Mouse (Mus musculus) right cerebral cortex, adult 2 months (tissue): ENCODE measurements around the gene Flywch2.
"Not testable (repeated sequence)": the region's sequence is repeated elsewhere in the genome, so short reads cannot be mapped to it uniquely, and the experiment has no call there.

ENCODE experiments used
- DNase-seq, 2 experiments: peaks; one replicate each; pipeline ENCODE4 v3.0.0; 2021 to 2022; ENCODE audit warnings: low spot score in 2 of 2

Gene Flywch2

DNA sequence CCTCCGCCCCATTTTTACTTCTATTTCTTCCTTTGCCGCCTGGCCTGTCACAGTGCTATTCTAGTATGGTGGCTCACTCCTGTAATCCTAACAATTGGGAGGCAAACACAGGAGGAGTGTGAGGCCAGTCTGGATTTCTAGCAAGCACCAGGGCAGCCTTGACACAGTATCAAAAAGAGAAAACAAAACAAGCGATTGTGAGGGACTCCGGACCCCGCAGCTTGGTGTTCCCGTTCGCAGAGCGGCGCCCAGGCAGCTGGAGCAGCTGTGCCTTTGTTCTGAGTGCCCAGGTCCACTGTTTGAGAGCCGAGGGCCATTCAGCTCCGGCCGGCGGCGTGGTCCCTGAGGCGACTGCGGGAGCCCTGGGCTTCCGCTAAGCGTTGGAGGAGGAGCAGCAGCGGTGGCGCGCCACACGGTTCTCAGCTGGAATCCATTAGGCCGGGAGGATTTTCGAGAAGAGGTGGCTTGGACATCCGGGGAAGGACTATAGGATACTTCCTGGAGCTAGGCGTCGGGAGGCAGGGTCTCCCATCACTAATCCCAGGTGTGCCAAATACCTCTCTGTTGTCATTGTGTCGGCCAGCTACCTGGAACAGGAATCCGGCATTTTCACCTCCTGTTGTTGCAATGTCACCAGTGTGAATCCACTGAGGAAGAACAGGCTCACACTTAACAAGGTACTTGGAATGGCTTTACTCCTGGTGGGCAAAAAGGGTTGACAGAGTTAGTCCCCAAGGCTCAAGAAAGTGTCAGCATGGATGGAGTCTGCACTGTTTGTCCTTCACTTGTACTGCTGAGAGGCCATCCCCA, 4.6 kb upstream of the Flywch2 start, which contains the start of gene Srrm2:
Srrm2 (plus strand) TSS at position 264 of the 810 bp plus-strand sequence.
- DNase-seq: peak; percentile 47 to 60

DNA sequence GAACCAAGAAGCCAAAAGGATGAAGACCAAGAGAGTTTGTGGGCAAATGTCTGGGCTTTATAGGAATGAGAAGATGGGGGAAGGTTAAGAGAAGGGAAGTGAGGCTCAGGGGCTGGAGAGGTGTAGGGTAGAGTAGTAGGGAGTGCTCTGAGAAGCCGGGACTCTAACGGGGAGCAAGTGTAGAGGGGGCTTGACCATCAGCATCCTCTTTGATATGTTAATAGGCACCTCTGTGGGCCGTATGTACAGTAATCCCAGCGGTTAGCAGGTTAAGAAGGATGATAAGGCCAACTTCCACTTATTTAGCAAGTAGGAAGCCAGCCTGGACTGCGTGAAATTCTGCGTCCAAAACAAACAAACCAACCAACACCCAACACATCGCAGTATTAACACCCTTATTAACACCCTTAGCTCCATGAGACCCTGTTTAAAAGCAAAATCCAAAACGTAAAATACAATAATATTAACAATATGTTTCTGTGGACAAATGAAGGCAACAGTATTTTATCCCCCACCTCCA, 3.9 kb upstream of the Flywch2 start:
- no peak for DNase-seq

DNA sequence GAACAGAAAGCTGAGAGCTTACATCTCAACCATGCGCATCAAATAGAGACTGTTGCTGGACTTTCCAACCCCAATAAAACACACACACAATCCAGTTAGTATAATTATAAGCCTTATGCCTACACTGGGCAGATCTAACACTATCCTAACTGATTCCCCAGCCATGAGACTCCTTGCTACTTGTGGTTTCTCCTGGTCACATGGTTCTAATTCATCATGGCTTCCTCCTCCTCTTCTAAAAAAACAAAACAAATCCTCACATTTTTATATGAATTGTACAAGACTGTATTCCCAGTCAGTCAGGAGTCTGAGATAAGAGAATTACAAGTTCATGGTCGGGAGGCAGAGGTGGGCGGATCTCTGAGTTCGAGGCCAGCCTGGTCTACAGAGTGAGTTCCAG, 3.1 kb upstream of the Flywch2 start:
- DNase-seq: no peak

DNA sequence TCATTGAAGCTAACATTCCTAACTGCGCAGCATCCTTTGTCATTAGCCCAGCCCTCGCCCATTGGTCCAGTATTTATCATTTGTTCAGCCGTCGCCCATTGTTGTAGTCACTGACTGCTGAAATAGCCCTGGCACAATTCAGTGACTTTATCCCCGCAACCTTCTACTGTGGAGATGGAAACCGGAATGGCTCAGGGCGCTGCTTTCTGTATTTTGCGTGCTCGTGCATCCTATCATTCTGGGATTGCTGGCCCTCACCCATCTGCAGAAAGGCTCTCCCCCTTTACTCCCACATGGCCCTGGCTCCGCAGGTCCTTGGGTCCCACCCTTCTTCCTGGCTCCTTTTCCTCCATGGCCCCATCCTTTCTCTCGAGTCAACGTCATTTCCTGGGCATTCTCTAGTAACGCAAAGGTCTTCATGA, 640 bp upstream of the Flywch2 start:
- peak in 1 of 2 experiments; percentile 39 for DNase-seq

DNA sequence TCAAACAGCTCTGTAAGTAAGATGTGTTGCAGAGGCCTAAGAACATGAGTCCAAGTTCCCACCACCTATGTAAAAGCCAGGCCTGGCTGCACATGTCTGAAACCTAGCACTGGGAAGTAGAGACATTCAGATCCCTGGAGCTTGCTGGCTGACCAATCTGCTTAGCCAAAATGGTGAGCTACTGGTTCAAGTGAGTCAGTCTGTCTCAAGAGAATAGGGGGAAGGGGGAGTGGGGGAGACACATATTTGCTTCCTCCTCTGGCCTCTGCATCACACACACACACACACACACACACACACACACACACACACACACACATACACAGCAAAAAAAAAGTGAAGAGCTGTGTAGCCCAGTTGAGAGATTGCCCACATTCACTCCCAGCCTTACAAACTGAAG, 2.5 kb downstream of the Flywch2 start:
- no peak for DNase-seq

DNA sequence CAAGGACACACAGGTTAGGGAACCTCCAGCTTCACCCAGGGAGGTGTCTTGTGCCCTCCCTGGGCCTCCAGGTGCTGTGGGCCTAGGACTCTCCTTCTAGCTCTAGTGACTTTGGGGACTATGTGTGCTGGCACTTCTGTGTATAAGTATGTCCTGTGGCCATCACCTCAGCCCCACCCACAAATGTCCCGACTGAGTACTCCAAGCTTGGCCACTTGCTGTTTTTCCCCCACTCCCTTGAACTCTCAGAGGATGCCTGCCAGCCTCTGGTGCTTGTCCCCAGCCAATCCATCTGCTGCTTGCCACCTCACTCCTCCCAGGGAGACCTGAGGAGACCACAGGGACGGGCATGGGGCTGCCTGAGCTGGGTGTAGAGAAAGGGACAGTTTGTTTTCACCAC, 7.4 kb downstream of the Flywch2 start:
- no peak for DNase-seq

DNA sequence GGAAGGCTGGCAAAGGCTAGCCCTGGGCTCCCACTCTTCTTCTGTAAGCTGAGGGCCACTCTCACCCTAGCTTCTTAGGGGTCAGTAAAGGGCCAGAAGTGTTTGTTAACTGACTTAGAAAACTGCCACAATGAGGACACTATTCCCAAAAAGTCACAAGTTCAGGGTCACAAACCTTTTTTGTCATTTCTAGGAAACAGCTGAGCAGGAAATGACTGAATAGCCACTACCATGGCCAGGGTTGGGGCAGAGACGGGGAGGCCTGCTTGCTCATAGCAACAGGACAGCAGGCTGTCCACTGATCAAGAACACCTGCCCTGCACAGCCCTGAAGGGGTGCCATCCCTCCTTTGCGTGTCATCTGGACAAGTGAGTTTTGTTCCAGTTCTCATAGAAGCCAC, 8.7 kb downstream of the Flywch2 start:
- DNase-seq: no peak

DNA sequence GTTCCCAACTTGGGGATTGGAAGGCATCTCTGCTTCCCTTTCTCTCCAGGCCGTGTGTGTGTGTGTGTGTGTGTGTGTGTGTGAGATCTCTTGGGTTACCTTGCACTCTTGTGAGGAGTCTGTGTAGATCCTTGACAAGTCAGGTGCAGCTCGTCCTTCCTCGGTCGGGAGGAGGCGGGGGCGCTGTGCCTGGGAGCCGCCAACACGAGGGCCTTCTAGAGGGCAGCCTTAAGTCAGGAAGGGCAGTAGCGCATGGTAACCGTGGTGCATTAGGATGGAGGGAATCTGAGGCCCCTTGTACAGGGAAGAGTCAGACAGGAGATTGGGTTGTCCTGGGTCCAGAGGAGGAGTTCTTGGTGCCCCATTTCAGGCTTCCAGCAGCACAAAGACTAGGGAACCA, 9.7 kb downstream of the Flywch2 start:
- DNase-seq: no peak

DNA sequence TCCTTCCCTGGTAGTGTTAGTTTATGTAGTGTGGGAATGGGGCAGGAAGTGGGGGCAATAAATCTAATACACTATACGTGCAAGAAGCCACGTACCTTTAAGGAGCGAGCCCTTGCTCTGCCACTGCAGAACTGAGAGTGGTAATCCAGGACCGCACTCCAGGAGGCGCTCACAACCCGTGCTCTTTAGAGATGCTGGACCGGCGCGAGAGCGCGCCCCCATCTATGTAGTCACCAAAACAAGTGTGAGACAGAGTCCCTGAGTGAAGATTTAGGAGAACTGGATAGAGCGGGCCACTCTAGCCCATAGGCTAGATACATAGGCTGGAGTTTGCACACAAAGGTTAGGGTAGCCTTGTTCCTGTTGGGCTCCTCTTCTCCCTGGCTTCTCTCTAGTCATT, 11.8 kb downstream of the Flywch2 start:
- peak; percentile 77 to 87 for DNase-seq

DNA sequence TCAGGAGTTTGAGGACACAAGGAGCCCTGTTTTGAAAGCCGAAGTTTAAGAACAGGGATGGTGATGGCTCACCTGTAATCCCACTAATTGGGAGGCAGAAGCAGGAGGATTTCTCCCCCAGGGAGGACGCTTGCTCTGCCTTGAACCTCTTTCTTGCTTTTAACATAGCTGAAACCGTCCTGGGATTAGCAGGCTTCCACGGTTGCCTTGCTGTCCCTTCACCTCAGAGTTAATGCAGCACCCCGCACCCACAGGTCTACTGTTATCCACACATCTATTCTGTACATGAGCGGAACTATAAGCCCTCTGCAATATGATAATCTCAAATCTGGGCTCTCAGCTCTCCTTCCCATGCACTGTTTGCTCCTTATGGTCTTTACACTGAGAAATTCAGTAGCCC, 12.2 kb downstream of the Flywch2 start:
- DNase-seq: no peak

DNA sequence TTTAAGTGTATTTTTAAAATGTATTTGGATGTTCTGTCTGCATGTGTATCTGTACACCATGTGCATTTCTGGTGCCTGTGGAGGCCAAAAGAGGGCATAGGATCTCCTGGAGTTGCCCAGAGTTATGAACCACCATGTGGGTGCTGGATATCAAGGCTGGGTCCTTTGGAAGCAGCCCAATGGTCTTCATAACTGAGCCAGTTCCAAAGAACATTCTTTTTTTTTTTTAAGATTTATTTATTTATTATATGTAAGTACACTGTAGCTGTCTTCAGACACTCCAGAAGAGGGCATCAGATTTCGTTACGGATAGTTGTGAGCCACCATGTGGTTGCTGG, 13.7 kb downstream of the Flywch2 start:
- not testable (repeated sequence) for DNase-seq

DNA sequence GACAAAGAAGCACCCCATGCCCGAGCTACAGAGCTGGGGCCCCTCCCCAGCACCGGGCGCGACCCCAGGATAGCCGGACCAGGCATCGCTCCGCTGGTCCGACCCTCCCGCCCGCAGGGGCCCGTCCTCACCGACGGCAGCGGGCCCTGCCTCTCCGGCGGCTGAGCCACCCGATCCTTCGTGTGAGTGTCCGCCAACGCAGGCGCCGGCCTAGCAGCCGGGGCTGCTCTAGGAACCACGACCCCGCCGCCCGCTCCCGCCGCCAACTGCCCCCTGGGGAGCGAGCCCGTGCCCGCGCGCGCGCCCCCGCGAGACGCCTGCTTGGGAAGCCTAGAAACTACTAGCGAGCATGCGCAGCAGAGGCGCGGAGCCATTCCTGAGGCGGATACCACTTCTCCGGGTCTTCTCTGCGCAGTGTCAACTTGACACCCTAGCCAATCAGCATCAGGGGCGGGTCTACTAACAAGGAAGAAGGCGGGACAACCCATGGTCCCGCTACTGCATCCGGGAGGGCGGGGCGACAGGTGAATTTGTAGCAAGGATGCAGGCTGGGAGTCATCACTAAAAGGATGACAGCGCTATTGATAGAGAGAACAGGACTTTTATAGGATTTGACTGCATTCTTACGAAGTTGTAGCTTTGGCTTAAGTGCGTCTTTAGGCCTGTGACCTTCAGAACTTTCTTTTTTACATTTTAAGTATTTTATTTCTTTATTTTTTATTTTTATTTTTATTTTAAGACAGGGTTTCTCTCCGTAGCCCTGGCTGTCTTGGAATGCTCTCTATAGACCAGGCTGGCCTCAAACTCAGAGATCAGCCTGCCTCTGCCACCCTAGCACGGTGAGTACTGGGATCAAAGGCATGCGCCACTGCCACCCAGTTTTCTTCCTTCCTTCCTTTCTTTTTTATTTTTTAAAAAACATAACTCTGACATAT, 14.3 kb downstream of the Flywch2 start, which contains the start of gene Flywch1:
Flywch1 (minus strand) TSS at position 319 of the 935 bp plus-strand sequence.
- DNase-seq: peak; percentile 99 to 100

DNA sequence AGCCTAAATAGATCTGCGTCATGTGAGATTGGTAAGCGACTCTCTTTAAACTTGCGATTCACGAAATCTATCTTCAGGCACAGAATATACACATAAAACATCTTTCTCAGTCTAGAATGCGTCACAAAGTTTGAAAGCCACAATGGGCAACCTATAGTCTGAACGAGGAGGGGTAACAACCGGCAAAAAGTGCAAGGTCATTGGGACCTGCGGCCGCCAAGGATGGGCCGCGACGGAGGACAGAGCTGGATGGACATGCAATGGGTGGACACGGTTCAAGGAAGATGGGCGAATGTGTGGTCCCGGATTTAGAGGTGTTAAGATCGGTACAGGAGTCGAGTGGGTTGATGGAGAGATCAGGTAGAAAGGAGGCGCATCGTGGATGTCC, 15.0 kb downstream of the Flywch2 start:
- DNase-seq: peak; percentile 42 to 53

DNA sequence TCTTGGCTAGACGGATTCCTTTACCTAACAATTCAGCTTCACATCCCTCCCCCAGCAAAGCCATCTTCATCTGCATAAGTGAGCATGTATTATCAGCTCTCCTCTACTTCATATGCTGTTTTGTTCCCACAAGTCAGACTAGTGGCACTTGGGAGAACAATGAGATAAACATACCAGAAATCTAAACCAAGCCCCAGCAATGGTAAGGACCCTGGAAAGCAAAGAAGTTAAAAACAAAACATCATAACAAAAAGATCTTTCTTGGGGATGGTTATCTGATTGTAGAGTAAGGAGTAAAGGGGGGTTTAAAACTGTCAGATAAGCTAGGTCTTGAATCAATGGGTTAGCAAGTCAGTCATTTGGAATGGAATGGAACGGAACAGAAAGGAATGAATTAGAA, 15.4 kb downstream of the Flywch2 start:
- no peak for DNase-seq

DNA sequence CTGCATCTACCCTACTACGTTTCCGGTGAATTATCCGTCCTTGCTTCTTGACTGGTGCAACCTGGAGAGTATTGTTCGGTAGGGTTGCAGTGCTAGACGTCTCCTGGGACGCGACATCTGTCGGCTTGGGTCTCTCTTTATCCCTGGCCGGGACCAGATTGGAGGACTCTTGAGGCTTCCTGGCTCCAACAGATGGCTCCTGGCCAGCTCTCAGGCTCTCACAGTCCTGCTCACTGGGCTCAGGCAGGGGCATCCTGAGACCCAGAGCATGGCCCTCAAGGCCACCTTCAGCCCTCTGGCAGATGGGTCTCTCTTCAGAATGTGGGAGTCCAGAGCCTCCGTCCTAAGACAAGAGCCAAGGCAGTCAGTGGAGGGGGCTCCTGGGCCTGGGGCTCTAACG, 22.9 kb downstream of the Flywch2 start:
- no peak for DNase-seq

DNA sequence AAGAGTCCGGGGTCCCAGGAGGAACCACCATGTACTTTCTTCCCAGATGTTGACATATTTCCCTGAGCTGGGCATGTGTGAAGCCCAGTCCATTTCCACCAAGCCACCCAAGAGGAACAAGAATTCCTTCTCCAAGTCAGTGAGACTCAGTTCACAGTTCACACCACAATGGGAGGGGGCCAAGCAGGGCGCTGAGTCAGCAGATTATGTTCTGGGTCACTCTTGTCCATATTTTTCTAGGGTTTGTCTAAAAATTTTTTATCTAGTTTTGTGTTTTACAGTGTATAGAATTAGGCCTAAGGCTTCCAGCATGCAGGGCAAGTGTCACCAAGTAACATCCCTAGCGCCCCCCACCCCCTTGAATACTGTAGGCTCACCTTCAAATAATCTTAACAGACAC, 24.7 kb downstream of the Flywch2 start:
- DNase-seq: no peak

DNA sequence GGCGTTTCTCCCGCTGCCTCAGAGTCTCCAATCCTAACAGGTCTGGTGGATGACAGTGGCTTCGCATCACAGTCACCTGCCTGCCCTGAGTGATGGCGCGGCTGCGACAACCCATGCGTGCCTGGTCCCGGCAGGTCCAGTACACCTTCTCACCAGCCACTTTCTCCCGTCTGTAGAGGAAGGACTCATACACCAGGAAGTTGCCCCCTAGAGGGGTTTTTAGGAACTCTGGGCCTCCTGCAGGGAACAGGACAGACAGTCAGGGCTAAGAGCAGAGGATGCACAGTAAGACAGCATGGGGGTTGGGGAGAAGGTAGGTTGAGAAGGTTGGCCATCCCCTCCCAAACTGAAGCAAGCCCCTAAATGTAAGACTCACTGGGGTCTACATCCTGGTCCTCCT, 25.6 kb downstream of the Flywch2 start:
- DNase-seq: no peak

DNA sequence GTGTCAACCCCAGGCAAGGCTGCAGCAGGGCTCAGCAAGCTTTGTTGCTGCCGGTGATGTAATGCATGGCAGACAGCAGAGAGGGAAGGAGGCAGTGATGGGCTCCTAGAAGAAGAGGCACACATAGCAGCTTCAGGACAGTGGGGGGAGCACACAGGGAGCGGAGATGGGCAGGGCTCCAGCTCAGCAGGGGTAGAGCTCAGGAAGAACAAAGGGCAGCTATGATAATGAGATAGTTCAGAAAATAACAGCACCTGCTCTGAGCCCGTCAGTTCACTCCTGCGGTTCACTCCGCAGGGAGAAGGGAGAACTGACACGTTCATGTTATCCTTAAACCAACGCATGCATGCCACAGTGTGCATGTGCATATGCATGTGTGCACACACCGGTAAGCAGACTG, 27.1 kb downstream of the Flywch2 start:
- no peak for DNase-seq

DNA sequence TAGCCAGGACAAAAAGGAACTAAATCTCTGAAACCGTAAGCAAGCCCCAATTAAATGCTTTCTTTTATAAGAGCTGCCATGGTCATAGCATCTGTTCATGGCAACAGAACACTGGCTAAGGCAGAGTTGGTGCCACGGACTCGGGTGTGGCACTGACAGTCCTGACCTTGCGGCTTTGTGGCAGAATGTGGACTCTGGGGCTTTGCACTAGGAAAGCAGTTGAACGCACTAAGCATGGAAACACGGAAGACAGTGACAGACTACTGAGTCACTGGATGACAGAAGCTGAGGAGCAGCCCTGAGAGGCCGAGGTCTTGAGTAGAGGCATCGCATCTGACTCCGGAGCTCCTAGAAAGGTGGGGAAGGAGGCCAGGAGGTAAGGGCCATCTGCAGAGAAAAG, 28.3 kb downstream of the Flywch2 start:
- DNase-seq: no peak

DNA sequence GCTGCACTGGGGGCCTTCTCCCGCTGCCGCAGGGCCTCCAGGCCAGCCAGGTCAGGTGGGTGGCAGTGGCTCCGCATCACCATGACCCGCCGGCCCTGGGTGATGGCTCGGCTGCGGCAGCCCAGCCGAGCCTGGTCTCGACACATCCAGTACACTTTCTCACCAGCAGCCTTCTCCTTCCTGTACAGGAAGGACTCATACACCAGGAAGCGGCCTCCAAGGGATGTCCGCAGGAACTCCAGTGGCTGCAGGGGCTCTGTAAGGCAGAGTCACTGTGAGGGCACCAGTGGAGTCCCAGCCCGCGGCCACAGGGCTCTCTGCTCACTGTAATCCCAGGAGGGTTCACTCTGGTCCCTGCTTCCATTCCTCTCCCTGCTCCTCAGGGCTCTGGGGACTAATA, 30.2 kb downstream of the Flywch2 start:
- DNase-seq: no peak

DNA sequence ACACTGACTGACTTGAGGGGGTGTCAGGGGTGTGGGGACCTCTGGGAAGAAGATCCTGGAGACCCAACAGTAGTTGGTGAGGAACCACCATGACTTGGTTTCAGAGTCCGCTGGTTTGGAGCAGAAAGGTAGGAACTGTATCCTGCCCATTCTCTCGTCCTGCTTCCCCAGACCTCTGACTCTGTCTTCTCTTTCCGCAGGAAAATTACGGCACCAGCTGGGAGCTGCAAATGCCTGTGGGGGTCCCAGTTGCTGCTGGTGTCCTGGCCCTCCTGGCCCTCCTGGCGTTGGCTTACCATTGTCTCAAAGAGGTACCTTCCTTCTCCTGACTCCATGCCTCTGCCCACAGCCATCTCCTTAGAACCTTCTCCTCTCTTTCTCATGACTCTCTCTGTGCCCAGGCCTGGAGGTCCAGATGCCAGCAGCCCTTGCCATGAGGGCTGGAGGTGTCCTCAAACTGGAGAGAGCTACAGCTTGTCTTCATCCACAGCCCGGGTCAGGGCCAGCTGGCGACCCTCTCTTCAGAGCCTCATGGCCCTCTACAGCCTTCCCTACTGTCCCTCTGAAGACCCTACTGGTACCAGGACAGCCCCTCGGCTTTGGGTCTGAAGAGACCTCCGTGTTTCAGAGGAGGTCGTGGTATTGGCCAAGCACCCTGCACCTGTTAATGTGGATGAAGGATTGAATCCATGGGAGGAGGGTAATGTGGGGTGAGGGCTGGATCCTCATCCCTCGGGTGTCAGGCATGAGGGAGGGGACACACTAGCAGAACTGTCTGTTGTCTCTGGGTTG, 36.3 kb downstream of the Flywch2 start:
- no peak for DNase-seq
